Mouse (Mus musculus) frontal cortex, adult 2 months (tissue): Measurements from ENCODE around the gene Kif6. TPM values are rescaled to one million over a fixed set of nuclear protein-coding genes. Genes with fewer than 3 reads are reported as not detected.
A peak's percentile ranks its signal among the peaks of the same experiment; 100 is the strongest.

Experiments
- DNase-seq, 2 experiments: peaks; one replicate each; pipeline ENCODE4 v3.0.0; 2022; ENCODE audit warnings: low spot score in 1 of 2; ENCODE audit errors: extremely low spot score in 1 of 2
- polyA plus RNA-seq: library from polyadenylated mRNA; depleted of rRNA; stranded (reverse); fragments of >200 nt; gene quantifications from 2 replicates; pipeline ENCODE4 v1.2.3, GENCODE M21; 2012

Kif6 gene
- polyA plus RNA-seq, 1 experiment: 1.6 TPM

DNA sequence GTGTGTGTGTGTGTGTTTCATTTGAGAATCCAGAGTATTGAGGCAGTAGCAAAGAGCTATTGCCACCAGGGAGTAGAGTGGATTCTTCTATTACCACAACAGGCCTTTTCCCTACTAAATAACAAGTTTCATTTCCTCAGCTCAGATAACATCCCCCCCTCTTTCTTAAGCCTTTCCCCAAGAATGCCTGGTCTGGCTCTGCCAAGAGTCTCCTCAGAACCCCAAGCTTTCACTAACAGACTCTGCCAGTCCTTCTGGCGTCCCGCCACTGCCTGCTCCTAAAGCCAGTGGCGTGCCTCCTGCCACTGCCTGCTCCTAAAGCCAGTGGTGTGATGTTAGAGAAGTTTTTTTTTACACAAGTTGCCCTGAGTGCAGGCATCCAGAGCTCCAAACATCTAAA, 164.6 kb downstream of the Kif6 start:
- DNase-seq: no peak

DNA sequence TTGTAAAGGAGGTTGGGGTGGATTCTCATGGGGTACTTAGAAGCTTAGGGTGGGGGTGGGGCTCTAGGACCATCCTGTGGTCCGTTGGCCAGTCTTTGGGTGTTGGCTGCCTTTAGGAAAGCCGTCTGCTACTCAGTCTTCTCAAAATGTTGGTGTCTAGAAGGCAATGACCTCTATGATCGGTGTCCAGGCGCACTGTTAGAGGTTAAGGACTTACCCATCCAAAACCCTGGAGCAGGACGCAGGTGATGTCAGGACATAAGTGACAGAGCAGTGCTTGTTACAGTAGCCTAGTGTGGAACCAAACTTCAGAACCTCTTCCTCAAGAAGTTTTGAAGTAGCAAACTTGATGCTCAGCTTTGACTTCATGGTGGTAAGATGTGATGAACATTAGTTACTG, 170.9 kb downstream of the Kif6 start:
- DNase-seq: no peak

DNA sequence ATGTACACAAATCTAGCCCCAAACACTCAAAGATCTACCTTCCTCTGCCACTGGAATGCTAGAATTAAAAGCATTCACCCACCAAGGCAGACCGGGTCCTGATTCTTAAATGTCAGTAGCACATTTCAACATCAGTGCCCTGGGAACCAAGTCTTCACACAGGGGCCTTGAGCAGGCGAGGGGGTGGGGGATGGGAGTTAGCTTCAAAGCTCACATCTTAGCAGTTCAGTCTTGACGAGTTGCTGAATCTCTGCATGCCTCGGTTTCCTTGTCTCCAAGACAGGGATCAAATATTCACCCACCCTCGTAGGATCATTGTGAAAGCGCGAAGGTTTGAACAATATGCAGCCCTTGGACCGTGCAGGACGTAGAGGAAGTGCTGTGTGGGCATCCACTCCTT, 172.4 kb downstream of the Kif6 start:
- DNase-seq: no peak

DNA sequence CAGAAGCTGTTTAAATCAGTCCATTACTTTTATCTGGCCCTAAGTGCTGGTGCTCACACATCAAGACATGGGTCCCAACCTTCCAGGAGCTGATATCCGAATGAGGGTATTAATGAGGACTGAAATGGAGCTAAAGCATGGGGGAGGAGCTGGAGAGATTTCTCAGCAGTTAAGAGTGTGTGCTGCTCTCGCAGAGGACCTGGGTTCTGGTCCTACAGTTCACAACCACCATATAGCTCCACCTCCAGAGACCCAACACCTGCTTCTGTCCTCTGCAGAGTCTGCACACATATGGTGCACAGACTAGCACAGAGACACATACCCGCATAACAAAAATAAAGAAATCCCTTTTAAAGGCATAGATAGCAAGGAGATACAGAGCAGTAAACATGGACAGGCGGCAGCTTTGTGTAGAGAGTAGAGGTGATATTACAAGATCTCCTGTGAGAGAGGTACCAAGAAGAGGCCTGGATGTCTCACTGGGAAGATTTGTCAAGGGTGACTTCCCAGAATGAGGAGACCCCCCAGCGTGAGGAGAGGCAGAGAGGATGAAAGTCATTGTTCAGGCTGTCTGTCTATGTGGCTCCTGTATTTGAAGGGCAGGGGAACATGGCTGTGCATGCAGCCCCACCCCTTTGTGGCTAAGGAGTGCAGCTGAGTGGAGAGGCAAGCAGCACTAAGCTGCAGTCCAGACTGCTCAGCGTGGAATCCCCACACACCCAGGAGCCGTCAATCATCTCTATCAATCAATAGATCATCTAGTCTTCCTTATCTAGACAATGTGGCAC, 173.4 kb downstream of the Kif6 start:
- DNase-seq: no peak

DNA sequence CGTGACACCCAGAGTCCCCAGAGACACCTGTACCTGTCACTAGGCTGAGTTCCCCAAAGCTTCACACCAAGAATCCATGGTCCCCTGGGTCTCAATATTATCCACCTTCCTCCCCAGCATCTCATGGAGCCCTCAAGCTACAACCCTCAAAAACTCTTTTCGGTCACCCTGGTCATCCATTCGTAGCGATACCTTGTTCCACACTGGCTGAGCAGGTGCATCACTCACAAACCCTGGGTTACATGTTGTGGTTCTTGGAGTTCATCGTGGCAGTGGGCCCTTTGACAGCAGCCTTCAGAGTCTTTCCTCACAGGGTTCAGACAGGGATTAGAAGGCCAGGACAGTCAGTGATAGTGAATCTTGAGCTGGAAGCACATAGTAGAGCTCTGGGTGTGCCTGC, 176.6 kb downstream of the Kif6 start:
- DNase-seq: no peak

DNA sequence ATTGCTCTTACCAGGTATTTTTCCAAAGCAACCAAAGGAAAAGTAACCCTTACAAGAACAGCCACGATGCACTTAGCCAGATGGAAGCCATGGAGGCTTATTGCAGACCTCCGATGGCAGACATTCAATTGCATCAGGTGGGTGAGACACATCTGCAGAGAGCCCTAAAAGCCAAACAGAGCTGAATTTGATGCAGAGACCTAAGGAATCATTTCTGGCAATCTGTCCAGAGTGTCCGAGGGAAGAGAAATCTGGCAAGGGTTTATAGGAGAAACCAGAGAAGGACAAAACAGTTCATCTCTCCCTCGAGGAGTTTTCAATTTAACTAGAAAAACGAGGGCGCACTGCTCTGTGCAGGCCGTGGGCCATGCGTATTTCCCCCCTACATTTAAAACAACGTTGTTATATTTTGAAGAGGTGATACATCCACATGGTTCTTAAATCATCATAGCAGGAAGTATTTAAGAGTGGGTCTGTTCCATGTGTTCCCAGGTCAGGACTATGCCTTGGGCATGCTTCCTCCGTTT, 177.3 kb downstream of the Kif6 start:
- no peak for DNase-seq

DNA sequence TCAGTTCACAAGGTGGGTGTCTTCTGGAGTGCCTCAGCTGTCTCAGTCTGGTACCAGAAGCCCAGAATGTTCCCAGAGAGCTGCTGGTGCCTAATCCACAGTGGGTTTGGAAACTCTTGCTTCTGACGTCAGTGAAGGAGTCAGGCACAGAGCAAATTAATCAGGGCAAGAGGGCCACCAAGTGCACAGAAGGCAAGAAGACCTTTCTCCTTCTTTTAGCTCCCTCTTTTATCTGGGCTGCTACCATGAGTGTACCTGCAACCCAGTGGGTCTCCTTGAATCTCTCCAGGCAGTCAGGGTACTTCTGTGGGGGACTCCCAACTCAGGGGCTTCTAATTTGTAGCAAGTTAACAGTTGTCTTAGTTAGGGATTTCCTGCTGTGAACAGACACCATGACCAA, 178.0 kb downstream of the Kif6 start:
- DNase-seq: no peak

DNA sequence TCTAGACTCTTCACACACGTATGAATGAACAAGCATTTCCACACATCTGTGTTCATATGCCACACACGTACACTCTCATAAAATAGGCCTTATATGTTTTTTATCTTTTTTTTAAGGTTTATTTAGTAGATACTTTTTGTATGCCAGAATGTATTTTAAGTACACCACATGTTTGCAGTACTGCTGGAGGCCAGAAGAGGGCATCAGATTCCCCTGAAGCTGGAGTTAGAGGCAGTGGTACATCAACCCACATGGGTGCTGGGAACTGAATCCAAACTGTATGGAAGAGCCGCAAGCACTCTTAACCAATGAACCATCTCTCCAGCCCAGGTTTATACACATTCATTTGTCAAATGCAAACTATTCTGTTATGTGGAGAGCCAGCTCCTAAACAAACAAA, 179.0 kb downstream of the Kif6 start:
- DNase-seq: no peak

DNA sequence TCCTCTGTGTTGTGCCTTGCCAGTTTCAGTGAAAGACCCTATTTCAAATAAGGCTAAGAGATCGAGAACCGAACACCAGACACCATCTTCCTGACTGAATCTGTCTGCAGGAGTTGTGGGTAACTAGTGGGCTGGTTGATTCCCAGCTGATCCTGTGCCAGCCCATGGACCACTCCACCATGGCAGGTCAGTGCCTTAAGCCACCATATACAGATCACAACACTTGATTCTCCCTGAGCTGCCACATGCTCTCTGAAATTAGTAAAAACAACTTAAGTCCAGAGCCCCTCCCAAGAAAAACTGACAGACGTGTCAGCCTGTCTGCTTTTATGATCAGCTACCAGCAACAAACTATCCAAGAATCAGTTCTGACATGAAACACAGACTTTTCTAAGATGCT, 180.3 kb downstream of the Kif6 start:
- DNase-seq: no peak

DNA sequence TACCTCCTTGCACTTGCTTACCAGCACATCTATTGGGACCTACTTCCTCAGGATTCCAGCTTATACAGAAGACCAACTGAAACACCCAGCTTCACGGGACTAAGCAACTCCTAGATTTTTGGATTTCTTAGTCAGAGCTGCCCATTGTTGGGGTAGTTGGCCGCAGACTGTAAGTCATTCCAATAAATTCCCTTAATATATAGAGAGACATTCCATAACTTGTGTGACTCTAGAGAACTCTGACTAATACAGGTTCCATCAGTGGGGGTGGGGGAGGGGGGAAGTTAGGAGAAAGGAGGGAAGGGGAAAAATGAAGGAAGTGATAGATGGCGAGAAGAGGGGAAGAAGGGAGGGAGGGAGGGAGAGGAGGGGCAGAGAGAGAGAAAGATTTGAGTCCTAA, 181.2 kb downstream of the Kif6 start:
- no peak for DNase-seq

DNA sequence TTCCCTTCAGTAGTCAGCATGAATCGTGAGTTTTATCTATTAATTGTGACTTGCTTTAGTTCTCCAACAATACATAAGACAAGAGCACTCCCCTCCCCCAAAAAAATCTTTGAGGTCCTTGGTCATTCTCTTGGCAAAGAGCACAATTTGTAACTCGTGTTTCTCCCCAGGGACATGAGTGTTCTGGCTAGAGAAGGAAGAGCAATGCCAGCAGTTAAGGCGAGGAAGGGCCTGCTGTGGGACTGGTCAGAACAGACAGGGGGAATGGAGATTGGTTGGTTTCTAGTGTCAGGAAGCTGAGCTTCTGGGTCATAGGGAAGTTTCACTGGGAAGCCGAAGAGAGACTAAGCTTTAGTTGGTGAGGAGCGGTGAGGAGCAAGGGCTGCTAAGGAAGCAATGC, 184.2 kb downstream of the Kif6 start:
- DNase-seq: no peak

DNA sequence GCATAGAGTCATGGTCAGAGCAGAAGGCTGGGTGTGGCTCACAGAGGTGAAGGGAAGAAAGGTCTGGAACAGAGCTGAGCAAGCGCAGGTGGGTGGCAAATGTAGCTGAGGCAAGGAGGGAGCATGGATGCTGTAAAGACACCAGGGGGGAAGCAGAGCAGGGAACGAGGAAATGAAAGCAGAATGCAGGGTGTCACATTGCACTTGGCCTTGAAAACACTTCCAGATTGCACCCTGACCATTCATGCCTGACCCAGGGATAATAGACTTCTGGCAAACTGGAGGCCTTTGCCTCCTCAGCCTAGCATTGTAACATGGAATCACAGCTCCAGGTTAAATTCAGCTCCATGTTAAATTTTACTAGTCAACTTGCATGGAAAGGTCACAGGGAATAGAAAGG, 185.2 kb downstream of the Kif6 start:
- DNase-seq: no peak

DNA sequence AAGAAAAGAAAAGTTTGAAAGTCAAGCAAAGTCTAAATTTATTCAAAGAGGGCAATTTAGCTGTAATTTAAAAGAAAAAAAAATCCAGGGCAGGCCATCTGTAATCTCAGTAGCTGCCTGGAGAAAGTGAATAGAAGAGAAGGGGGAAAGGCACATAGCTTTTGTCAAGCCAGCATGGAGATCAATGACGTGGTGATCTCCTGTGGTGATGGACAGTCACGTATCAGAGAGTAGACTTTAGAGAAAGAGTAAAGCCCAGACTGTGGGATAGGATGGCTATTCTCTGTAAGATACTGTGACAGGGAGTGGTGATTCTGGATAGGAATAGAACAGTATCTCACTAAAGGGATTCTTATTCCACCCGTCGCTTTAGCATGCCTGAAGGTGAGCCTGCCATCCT, 192.5 kb downstream of the Kif6 start:
- DNase-seq: no peak

DNA sequence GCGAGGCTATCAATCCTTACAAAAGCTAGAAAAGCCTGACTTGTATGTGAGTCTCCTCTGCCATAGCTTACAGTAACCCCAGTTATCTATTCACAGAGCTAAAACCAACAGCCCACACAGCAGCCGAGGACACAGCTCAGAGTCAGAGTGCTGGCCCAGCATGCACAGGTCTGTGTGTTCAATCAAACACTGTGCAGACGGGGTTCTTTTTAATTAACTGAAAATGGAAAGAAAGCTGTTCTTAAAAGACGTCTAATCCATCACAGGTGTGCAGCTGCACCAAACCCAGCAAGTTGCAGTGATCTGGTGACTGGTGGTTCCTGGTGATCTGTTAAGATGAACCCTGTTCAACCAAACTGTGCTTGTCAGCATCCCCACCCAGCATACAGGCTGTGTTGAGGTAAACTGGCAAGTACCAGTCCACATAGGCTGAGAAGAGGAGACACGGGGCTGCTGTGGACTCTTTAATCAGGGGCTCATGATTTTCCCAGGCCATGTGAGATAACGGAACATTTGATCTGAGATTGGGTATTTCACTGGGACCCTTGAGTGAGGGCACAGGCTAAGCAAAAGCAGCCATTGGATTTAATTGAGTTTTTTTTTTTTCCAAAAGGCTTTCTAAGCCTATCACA, 193.9 kb downstream of the Kif6 start:
- no peak for DNase-seq

DNA sequence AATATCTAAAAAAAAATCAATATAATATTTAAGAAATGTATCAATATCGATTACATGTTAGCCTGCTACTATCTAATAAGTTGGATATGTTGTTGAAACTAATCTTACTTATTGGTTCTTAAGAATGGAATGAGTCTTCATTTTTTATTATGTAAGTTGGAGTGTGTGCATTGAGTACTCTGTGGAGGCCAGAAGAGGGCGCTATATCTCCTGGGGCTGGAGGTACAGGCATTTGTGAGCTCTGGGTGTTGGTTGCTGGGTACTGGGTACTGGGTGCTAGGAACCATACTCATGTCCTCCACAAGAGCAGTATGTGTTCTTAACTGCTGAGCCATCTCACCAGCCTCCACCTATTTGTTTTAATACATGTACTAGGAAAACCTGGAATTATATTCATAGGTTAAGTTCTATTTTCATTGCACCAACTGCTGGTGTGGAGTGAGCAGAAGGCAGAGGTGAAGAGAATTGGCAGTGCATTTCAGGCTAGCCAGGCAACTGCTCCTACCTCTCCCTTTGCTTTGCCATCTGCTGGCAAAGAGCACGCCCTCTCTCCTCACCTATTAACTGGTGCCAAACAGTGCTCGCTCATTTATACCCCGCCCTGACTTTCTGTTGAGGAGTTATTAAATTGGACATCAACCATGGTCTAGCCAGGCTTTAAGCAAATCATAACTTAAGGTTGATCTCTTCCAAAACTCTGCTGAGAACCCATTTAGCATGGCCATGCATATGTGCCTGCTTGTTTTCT, 199.1 kb downstream of the Kif6 start:
- no peak for DNase-seq

DNA sequence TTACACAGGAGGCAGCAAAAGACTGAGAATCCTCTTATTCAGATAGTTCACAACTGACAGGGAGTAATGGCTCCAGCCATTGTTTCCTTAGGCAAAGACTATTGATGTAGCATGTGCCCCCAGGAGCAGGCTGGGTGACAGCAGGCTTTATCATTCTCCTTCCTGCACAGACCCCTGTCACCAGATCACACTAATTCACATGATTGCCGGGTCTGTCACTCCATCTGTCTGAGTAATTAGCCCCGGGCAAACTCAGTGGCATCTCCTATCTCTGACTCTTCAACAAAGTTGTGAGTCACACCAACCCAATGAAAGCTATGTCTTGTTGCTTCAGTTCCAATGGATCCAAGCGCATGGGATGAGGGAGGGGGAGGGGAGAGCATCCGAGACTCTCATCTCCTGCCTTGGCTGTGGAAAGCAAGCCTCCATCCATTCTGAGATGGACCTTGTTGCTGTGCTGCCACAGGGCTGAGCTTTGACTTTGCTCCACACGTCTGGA, 201.2 kb downstream of the Kif6 start:
- DNase-seq: no peak

DNA sequence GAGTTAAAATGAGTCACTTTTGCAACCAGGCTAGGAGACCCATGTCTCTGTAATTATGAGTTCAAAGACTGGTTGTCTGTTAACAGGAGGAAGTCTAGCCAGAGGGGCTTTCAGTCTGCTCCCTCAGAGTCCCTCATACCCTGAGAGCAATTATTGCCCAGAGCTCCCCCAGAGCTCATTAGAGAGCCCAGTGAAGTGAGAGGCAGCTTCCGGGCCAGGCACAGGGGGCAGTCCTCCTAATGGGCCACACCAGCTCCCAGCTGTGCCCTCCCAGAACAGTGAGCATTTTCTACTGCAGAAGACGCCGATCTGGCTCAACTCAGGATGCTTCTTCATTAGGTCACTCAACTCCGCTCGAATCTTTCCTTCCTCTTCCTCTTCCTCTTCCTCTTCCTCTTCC, 201.8 kb downstream of the Kif6 start:
- no peak for DNase-seq

DNA sequence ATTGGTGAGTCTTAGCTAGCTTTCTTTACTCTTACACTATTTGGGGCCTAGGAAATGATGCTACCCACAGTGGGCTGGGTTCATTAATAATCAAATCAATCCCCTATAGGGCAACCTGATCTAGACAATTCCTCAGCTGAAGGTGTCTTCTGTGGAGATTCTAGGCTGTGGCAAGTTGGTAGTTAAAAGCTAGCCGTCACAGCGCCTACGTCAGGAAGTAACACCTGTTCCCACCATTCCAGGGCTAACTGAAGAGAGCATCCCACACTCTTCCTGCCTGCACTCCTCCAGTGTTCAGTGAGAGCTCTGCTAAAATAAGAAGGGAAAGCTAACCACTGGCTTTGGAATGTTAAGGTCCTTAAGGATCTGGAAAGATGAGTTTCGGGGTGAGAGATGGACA, 205.3 kb downstream of the Kif6 start:
- peak; percentile 24 to 70 for DNase-seq

DNA sequence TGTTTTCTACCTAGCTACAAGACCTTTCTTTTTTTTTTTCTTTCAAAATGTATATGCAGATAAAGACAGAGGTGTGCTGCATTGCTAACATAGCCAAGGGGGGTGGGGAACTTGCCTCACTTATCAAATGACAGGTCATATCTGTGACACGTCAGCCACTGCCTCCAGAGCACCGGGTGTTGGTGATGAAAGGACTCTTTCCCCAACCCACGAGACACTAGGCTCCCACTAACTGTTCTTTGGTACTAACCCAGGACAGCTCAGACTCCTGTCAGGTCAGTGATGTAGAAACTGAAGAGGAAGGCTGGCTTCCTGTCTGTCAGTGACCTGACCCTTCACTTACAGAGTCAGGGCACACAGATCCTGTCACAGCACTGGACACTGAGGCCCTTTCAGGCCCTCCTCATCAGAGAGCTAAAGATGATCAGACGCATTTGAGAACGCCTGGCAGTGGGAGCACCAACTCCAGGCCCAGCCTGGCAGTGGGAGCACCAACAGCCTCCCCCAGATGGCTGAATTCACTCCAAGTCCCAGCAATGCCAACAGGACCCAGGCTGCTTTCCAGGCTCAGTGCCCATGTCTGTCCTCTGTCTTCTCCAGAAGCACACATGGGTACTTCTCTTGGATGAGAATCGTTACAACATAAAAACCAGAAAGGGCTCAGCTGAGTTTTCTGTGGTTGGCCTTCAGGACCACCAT, 209.4 kb downstream of the Kif6 start:
- peak in 1 of 2 experiments; percentile 40 for DNase-seq

DNA sequence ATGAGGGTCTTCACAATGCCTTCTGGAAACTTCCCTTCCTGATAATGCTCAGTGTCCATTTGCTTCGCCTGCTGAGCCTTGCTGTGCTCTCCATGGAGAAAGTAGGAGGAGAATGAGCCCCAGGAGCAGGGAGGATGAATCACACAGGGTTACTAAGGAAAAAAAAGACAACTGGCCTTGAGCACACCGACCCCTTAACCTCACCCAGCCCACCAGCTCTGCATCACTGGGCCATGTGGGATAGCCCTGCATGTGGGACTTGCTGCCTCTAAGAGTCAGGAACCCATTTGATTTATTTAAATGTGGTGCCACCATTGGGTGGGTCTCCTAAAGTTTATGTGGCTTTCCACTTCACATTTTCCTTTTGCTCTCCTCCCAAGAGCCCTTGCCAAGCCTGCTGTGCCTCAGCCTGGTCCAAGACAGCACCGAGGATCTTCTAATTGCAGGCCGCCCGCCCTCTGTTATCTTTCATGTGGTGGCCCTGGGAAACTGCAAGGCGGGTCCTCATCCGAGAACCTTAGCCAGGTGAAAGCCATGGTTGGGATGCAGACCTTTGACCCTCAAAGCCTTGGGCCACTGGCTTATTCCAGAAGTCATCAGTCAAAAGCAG, 210.0 kb downstream of the Kif6 start:
- DNase-seq: no peak
